Mouse (Mus musculus) hindbrain, embryonic 12.5 days (tissue): ENCODE results near the gene Calm2. TPM values are rescaled to one million over a fixed set of nuclear protein-coding genes. Genes with fewer than 3 reads are reported as not detected.

Experiments used
- ATAC-seq: fragments of 200-750 bp; cut with Nextera tagmentation; 2 replicates; pipeline ENCODE4 v1.8.0; 2017; ENCODE audit warnings: moderate TSS enrichment; ENCODE audit not compliant: low FRiP score
- H3K27ac ChIP-seq: fragments of 300-500 bp; sonication (generic); 2 replicates; pipeline ENCODE4 v1.5.1; 2016; ENCODE audit warnings: mild to moderate bottlenecking
- H3K27me3 ChIP-seq: fragments of 300-500 bp; sonication (generic); 2 replicates; pipeline ENCODE4 v1.6.1; 2016; ENCODE audit warnings: mild to moderate bottlenecking
- H3K36me3 ChIP-seq: fragments of 300-500 bp; sonication (generic); 2 replicates; pipeline ENCODE4 v1.6.1; 2016; ENCODE audit warnings: mild to moderate bottlenecking
- H3K4me1 ChIP-seq: fragments of 300-500 bp; sonication (generic); 2 replicates; pipeline ENCODE4 v1.6.1; 2016
- H3K4me2 ChIP-seq: fragments of 300-500 bp; sonication (generic); replicated peaks from 2 replicates; pipeline ENCODE4 v1.6.1; 2016; ENCODE audit warnings: mild to moderate bottlenecking
- H3K4me3 ChIP-seq: fragments of 300-500 bp; sonication (generic); 2 replicates; pipeline ENCODE4 v1.5.1; 2016; ENCODE audit warnings: mild to moderate bottlenecking
- H3K9ac ChIP-seq: fragments of 300-500 bp; sonication (generic); 2 replicates; pipeline ENCODE4 v1.6.1; 2016; ENCODE audit warnings: mild to moderate bottlenecking, moderate library complexity
- H3K9me3 ChIP-seq: fragments of 300-500 bp; sonication (generic); replicated peaks from 2 replicates; pipeline ENCODE4 v1.6.1; 2016; ENCODE audit warnings: mild to moderate bottlenecking
- WGBS: fragments of 180-500 bp; shearing (Covaris S2); methylation state at CpG from one replicate; pipeline ENCODE4 v1.1.7; 2016; 5-methylcytosine and 5-hydroxymethylcytosine counted together
- polyA plus RNA-seq: library from polyadenylated mRNA; unstranded; fragments of >200 nt; fragmentation: Nextera tagmentation; extraction: Ambion mirVana; gene quantifications from 2 replicates; pipeline ENCODE4 v1.2.1, GENCODE M21; 2016

The Calm2 gene
- polyA plus RNA-seq, 1 experiment from 2014 or later = 1,282 TPM

GRCm38 (mm10) chr17:87432743-87433142 is 14.0 kb downstream of the Calm2 start:
- Histone ChIP-seq H3K4me1 (peaks cover 3% of the 10 kb centered on the region; the same call in 1 of the 2 replicates), H3K9me3 (no peaks in the 10 kb centered on the region), H3K9ac (no peak overlapping the region), H3K27ac (no peak overlapping the region), H3K4me3 (no peak overlapping the region), H3K27me3 (no peaks in the 10 kb centered on the region), H3K4me2 (no peak overlapping the region), H3K36me3 (peaks cover 57% of the 10 kb centered on the region)
- 98% methylated on average over 5 of the region's 5 CpGs for WGBS
- ATAC-seq = no peak

- Histone ChIP-seq H3K4me1 (peaks cover under 1% of the 10 kb centered on the region; the same call in 1 of the 2 replicates), H3K4me3 (no peak overlapping the region), H3K9me3 (no peaks in the 10 kb centered on the region), H3K4me2 (no peak overlapping the region), H3K27ac (no peak overlapping the region), H3K36me3 (peaks cover 62% of the 10 kb centered on the region), H3K9ac (no peak overlapping the region), H3K27me3 (no peaks in the 10 kb centered on the region)
- no peak for ATAC-seq
These were observed 14.4 kb downstream of the Calm2 start for GRCm38 (mm10) chr17:87432314-87432713.

GRCm38 (mm10) chr17:87429431-87429830 is 17.3 kb downstream of the Calm2 start:
- H3K36me3 ChIP-seq = peaks cover 50% of the 10 kb centered on the region
- H3K27ac ChIP-seq = no peak overlapping the region
- H3K9me3 ChIP-seq = no peaks in the 10 kb centered on the region
- H3K4me2 ChIP-seq = no peak overlapping the region
- no peak overlapping the region for H3K9ac ChIP-seq
- WGBS = 81% methylated on average over 3 of the region's 3 CpGs
- ATAC-seq = no peak
- no peaks in the 10 kb centered on the region for H3K4me1 ChIP-seq
- H3K4me3 ChIP-seq = no peak overlapping the region
- H3K27me3 ChIP-seq = no peaks in the 10 kb centered on the region

GRCm38 (mm10) chr17:87427511-87427910 is 19.2 kb downstream of the Calm2 start, which contains the start of gene Stpg4:
TSS of gene Stpg4 (minus strand) at chr17:87427741.
- no peak within 1 kb of the TSS; the same call in 1 of the 2 replicates for H3K9ac ChIP-seq
- WGBS = 52% methylated on average over 24 of the region's 24 CpGs
- H3K4me2 ChIP-seq = no peak within 1 kb of the TSS
- no peaks in the 10 kb centered on the region for H3K27me3 ChIP-seq
- H3K4me3 ChIP-seq = no peak within 1 kb of the TSS
- H3K4me1 ChIP-seq = no peaks in the 10 kb centered on the region
- ATAC-seq = peak; percentile 54
- H3K27ac ChIP-seq = peak within 1 kb of the TSS; percentile 18; the same call in 1 of the 2 replicates
- no peaks in the 10 kb centered on the region for H3K9me3 ChIP-seq
- H3K36me3 ChIP-seq = peaks cover 37% of the 10 kb centered on the region

GRCm38 (mm10) chr17:87418082-87418481 is 28.7 kb downstream of the Calm2 start:
- Histone ChIP-seq H3K9ac (no peak overlapping the region), H3K4me3 (no peak overlapping the region), H3K4me1 (no peaks in the 10 kb centered on the region), H3K27ac (no peak overlapping the region), H3K36me3 (peaks cover 3% of the 10 kb centered on the region; the same call in 1 of the 2 replicates), H3K27me3 (no peaks in the 10 kb centered on the region), H3K4me2 (no peak overlapping the region), H3K9me3 (no peaks in the 10 kb centered on the region)
- no peak for ATAC-seq
- WGBS = 71% methylated on average over 7 of the region's 7 CpGs

GRCm38 (mm10) chr17:87406646-87407045 is 40.1 kb downstream of the Calm2 start:
- Histone ChIP-seq H3K9me3 (no peaks in the 10 kb centered on the region), H3K27ac (no peak overlapping the region), H3K9ac (no peak overlapping the region), H3K4me2 (no peak overlapping the region), H3K36me3 (no peaks in the 10 kb centered on the region), H3K4me3 (no peak overlapping the region), H3K4me1 (peaks cover 4% of the 10 kb centered on the region; the same call in 1 of the 2 replicates), H3K27me3 (no peaks in the 10 kb centered on the region)
- ATAC-seq = no peak
- 79% methylated on average over 4 of the region's 4 CpGs for WGBS

- Histone ChIP-seq H3K4me2 (no peak overlapping the region), H3K9me3 (no peaks in the 10 kb centered on the region), H3K27ac (no peak overlapping the region), H3K9ac (no peak overlapping the region), H3K4me3 (no peak overlapping the region), H3K4me1 (peaks cover 4% of the 10 kb centered on the region; the same call in 1 of the 2 replicates), H3K27me3 (no peaks in the 10 kb centered on the region), H3K36me3 (no peaks in the 10 kb centered on the region)
- 74% methylated on average over 11 of the region's 11 CpGs for WGBS
- ATAC-seq = no peak
These were observed 41.2 kb downstream of the Calm2 start for GRCm38 (mm10) chr17:87405576-87405975.

GRCm38 (mm10) chr17:87403462-87403861 is 43.3 kb downstream of the Calm2 start:
- Histone ChIP-seq H3K9ac (no peak overlapping the region), H3K4me2 (no peak overlapping the region), H3K9me3 (no peaks in the 10 kb centered on the region), H3K36me3 (no peaks in the 10 kb centered on the region), H3K27me3 (no peaks in the 10 kb centered on the region), H3K27ac (no peak overlapping the region), H3K4me1 (peaks cover 4% of the 10 kb centered on the region; the same call in 1 of the 2 replicates), H3K4me3 (no peak overlapping the region)
- no peak for ATAC-seq
- 77% methylated on average over 4 of the region's 4 CpGs for WGBS

- ATAC-seq = no peak
- H3K9me3 ChIP-seq = no peaks in the 10 kb centered on the region
These were observed 44.3 kb downstream of the Calm2 start for GRCm38 (mm10) chr17:87402444-87402843.

GRCm38 (mm10) chr17:87397088-87397487 is 49.6 kb downstream of the Calm2 start:
- Histone ChIP-seq H3K27me3 (no peaks in the 10 kb centered on the region), H3K27ac (no peak overlapping the region), H3K4me2 (no peak overlapping the region), H3K9ac (no peak overlapping the region), H3K36me3 (no peaks in the 10 kb centered on the region), H3K4me3 (no peak overlapping the region), H3K9me3 (no peaks in the 10 kb centered on the region), H3K4me1 (no peaks in the 10 kb centered on the region)
- no peak for ATAC-seq
- 68% methylated on average over 11 of the region's 11 CpGs for WGBS

More at GRCm38 (mm10) chr17:87402444-87402843, 44.3 kb downstream of the Calm2 start:
- Histone ChIP-seq H3K27ac (no peak overlapping the region), H3K27me3 (no peaks in the 10 kb centered on the region), H3K4me3 (no peak overlapping the region), H3K4me1 (peaks cover 4% of the 10 kb centered on the region; the same call in 1 of the 2 replicates), H3K36me3 (no peaks in the 10 kb centered on the region), H3K9ac (no peak overlapping the region), H3K4me2 (no peak overlapping the region)
- WGBS = 91% methylated on average over 11 of the region's 11 CpGs

- Histone ChIP-seq H3K4me2 (no peak overlapping the region), H3K27me3 (no peaks in the 10 kb centered on the region), H3K4me1 (peaks cover 7% of the 10 kb centered on the region), H3K4me3 (no peak overlapping the region), H3K27ac (no peak overlapping the region), H3K36me3 (no peaks in the 10 kb centered on the region), H3K9me3 (no peaks in the 10 kb centered on the region), H3K9ac (no peak overlapping the region)
- ATAC-seq = no peak
- 77% methylated on average over 7 of the region's 7 CpGs for WGBS
These were observed 55.5 kb downstream of the Calm2 start for GRCm38 (mm10) chr17:87391242-87391641.

- H3K4me1 ChIP-seq = peaks cover 7% of the 10 kb centered on the region
- H3K27ac ChIP-seq = no peak overlapping the region
- peak; percentile 58 for ATAC-seq
- WGBS = 29% methylated on average over 5 of the region's 5 CpGs
- H3K9ac ChIP-seq = no peak overlapping the region
- H3K4me3 ChIP-seq = no peak overlapping the region
- H3K4me2 ChIP-seq = no peak overlapping the region
- H3K9me3 ChIP-seq = no peaks in the 10 kb centered on the region
- no peaks in the 10 kb centered on the region for H3K27me3 ChIP-seq
- no peaks in the 10 kb centered on the region for H3K36me3 ChIP-seq
These were observed 59.7 kb downstream of the Calm2 start for GRCm38 (mm10) chr17:87387068-87387467.

- no peak overlapping the region for H3K4me2 ChIP-seq
- ATAC-seq = no peak
- 73% methylated on average over 3 of the region's 3 CpGs for WGBS
- H3K36me3 ChIP-seq = no peaks in the 10 kb centered on the region
- H3K9ac ChIP-seq = no peak overlapping the region
- H3K9me3 ChIP-seq = no peaks in the 10 kb centered on the region
- H3K4me3 ChIP-seq = no peak overlapping the region
- H3K27ac ChIP-seq = no peak overlapping the region
- H3K27me3 ChIP-seq = no peaks in the 10 kb centered on the region
- H3K4me1 ChIP-seq = peaks cover 7% of the 10 kb centered on the region
These were observed 60.9 kb downstream of the Calm2 start for GRCm38 (mm10) chr17:87385835-87386234.
